In genomic region chr15:77276838-77277725, GRCm38 (mm10) we compare ENCODE assay signal across 10 mouse cellular contexts. TPM values are rescaled to one million over a fixed set of nuclear protein-coding genes. Genes with fewer than 3 reads are reported as not detected.
A peak's percentile ranks its signal among the peaks of the same experiment; 100 is the strongest.
DNase-seq lines count a peak whose midpoint lies in the region; ATAC-seq and TF ChIP-seq lines count a peak whose summit lies in the region.
"Had no signal": no experiment of that assay in that cellular context is flagged by ENCODE, and none has a peak within 500 bp of the region (broad histone marks: within the 10 kb centered on the region; RNA-seq: fewer than 3 reads in every experiment).

No protein-coding gene starts in this region.

- H3K27me3 ChIP-seq in heart, adult 2 months (ENCODE audit: control insufficient read depth, insufficient read depth, low read length) = no peaks in the 10 kb centered on the region
- H3K27me3 ChIP-seq in heart, embryonic 11.5 days (ENCODE audit: control insufficient read depth, insufficient read depth, low read length) = no peaks in the 10 kb centered on the region
- no peaks in the 10 kb centered on the region for H3K27me3 ChIP-seq in lung, embryonic 14.5 days (ENCODE audit: insufficient read depth, low read length)
- no peaks in the 10 kb centered on the region for H3K27me3 ChIP-seq in stomach, postnatal 0 days (ENCODE audit: control insufficient read depth, insufficient read depth, low read length)
- H3K27me3 ChIP-seq: limb, embryonic 12.5 days; stomach, embryonic 15.5 days had no signal

- no peak overlapping the region for H3K9ac ChIP-seq in heart, adult 2 months (ENCODE audit: low read depth, low read length)
- no peak overlapping the region for H3K9ac ChIP-seq in heart, embryonic 11.5 days (ENCODE audit: low read depth, low read length)
- H3K9ac ChIP-seq in lung, embryonic 14.5 days = no peak overlapping the region
- H3K9ac ChIP-seq in stomach, postnatal 0 days (ENCODE audit: low read length) = no peak overlapping the region
- H3K9ac ChIP-seq: limb, embryonic 12.5 days; stomach, embryonic 15.5 days had no signal

- ATAC-seq in heart, embryonic 11.5 days (replicated peaks; ENCODE audit: insufficient number of reproducible peaks, low FRiP score, low TSS enrichment) = no peak
- no peak for ATAC-seq in lung, embryonic 14.5 days (ENCODE audit: insufficient read depth)
- ATAC-seq in stomach, postnatal 0 days (ENCODE audit: low FRiP score, low TSS enrichment) = peak; percentile 77

- intact Hi-C loops in heart, adult 2 months (cut with DNase I) = loop anchor here (1.0 kb wide), 1 partner anchor 59 kb away; no protein-coding TSS in a partner anchor

- no peaks in the 10 kb centered on the region for H3K9me3 ChIP-seq in heart, embryonic 11.5 days (replicated peaks; ENCODE audit: control insufficient read depth, low read length)
- H3K9me3 ChIP-seq in lung, embryonic 14.5 days (ENCODE audit: low read depth, low read length) = no peaks in the 10 kb centered on the region
- no peaks in the 10 kb centered on the region for H3K9me3 ChIP-seq in stomach, postnatal 0 days (ENCODE audit: control insufficient read depth, low read length)
- H3K9me3 ChIP-seq: limb, embryonic 12.5 days; stomach, embryonic 15.5 days had no signal

- no peak for TF ChIP-seq EP300 in heart, adult 2 months (IDR thresholded peaks at IDR 0.05; ENCODE audit: insufficient read depth, low read depth, low read length)
- TF ChIP-seq EP300 in stomach, postnatal 0 days (optimal IDR thresholded peaks at IDR 0.05) = no peak

- no peak for TF ChIP-seq POLR2A in heart, adult 2 months (IDR thresholded peaks at IDR 0.05; ENCODE audit: insufficient read depth, low read depth, low read length)

- 0 out of 2 replicates have a peak overlapping the region, but pooled peaks have one; percentile 10 for H3K27ac ChIP-seq in heart, adult 2 months
- no peak overlapping the region for H3K27ac ChIP-seq in heart, embryonic 11.5 days (ENCODE audit: low read depth, low read length)
- H3K27ac ChIP-seq in lung, embryonic 14.5 days (ENCODE audit: low read depth) = no peak overlapping the region
- 0 out of 2 replicates have a peak overlapping the region, but pooled peaks have one; percentile 24 for H3K27ac ChIP-seq in stomach, postnatal 0 days (replicated peaks)
- H3K27ac ChIP-seq: stomach, embryonic 15.5 days had no signal

- no peak overlapping the region for H3K4me2 ChIP-seq in heart, embryonic 11.5 days
- no peak overlapping the region for H3K4me2 ChIP-seq in lung, embryonic 14.5 days
- H3K4me2 ChIP-seq in stomach, postnatal 0 days (replicated peaks; ENCODE audit: low read depth) = no peak overlapping the region
- H3K4me2 ChIP-seq: limb, embryonic 12.5 days; stomach, embryonic 15.5 days had no signal

- peaks cover 10% of the 10 kb centered on the region for H3K79me2 ChIP-seq in heart, adult 2 months (replicated peaks; ENCODE audit: control insufficient read depth, insufficient read depth, low read length)

- no peak for DNase-seq in heart, adult 2 months
- DNase-seq in lung, embryonic 14.5 days = peak; percentile 80
- DNase-seq in lung, postnatal 4 days = no peak
- peak; percentile 64 for DNase-seq in embryo, embryonic 11 days
- DNase-seq in stomach, postnatal 0 days (ENCODE audit: low spot score) = peak; percentile 35
- no peak for DNase-seq in thymus, postnatal 25 days
- no peak for DNase-seq in right cerebral cortex, postnatal 25 days

- WGBS in heart, adult 2 months = 36% methylated on average over 3 of the region's 3 CpGs
- 58% methylated on average over 3 of the region's 3 CpGs for WGBS in heart, embryonic 11.5 days (ENCODE audit: insufficient replicate concordance)
- 39% methylated on average over 3 of the region's 3 CpGs for WGBS in lung, embryonic 14.5 days
- 37% methylated on average over 3 of the region's 3 CpGs for WGBS in stomach, postnatal 0 days

- peaks cover 2% of the 10 kb centered on the region for H3K36me3 ChIP-seq in heart, adult 2 months (ENCODE audit: control insufficient read depth, insufficient read depth, low read length)
- H3K36me3 ChIP-seq in heart, embryonic 11.5 days (ENCODE audit: control insufficient read depth, insufficient read depth, low read length) = no peaks in the 10 kb centered on the region
- H3K36me3 ChIP-seq in lung, embryonic 14.5 days (ENCODE audit: insufficient read depth) = 0 out of 2 replicates have a peak, but pooled peaks cover 3% of the 10 kb centered on the region
- no peaks in the 10 kb centered on the region for H3K36me3 ChIP-seq in stomach, postnatal 0 days (ENCODE audit: control insufficient read depth, insufficient read depth, low read length)
- H3K36me3 ChIP-seq: limb, embryonic 12.5 days; stomach, embryonic 15.5 days had no signal

- peaks cover 9% of the 10 kb centered on the region for H3K4me1 ChIP-seq in heart, adult 2 months (ENCODE audit: control insufficient read depth, insufficient read depth, low read length)
- peaks cover 10% of the 10 kb centered on the region; the same call in 1 of the 2 replicates for H3K4me1 ChIP-seq in heart, embryonic 11.5 days (ENCODE audit: control insufficient read depth, insufficient read depth, low read length)
- H3K4me1 ChIP-seq in lung, embryonic 14.5 days (ENCODE audit: insufficient read depth) = no peaks in the 10 kb centered on the region
- H3K4me1 ChIP-seq in stomach, postnatal 0 days (replicated peaks; ENCODE audit: control insufficient read depth, insufficient read depth) = 0 out of 2 replicates have a peak, but pooled peaks cover 2% of the 10 kb centered on the region
- H3K4me1 ChIP-seq: stomach, embryonic 15.5 days had no signal

- TF ChIP-seq CTCF in heart, adult 2 months (IDR thresholded peaks at IDR 0.05) = peak; percentile 71
- TF ChIP-seq CTCF in lung, embryonic 14.5 days (IDR thresholded peaks at IDR 0.05; ENCODE audit: low read depth) = peak; percentile 66
- TF ChIP-seq CTCF in stomach, postnatal 0 days (IDR thresholded peaks at IDR 0.05; ENCODE audit: low read depth) = peak; percentile 85

- H3K4me3 ChIP-seq in heart, adult 2 months = no peak overlapping the region
- H3K4me3 ChIP-seq in heart, embryonic 11.5 days (ENCODE audit: low read depth, low read length) = no peak overlapping the region
- no peak overlapping the region for H3K4me3 ChIP-seq in lung, embryonic 14.5 days (ENCODE audit: low read depth, low read length)
- no peak overlapping the region for H3K4me3 ChIP-seq in stomach, postnatal 0 days (ENCODE audit: low read depth, low read length)
- H3K4me3 ChIP-seq: limb, embryonic 12.5 days; stomach, embryonic 15.5 days had no signal

RNA-seq across cellular contexts. Expression of gene Rbfox2, which starts 29.7 kb away (rescaled TPM):
- total RNA-seq in heart, adult 2 months (2021) = 100 to 1,000 TPM; 106 to 110 TPM
- 86.0 and 145 TPM in 2 replicates for polyA plus RNA-seq in heart, adult 2 months (2012; rRNA removed)
- polyA plus RNA-seq in heart, embryonic 11.5 days (2014; fragmentation: Nextera tagmentation; extraction: Ambion mirVana) = 81.1 and 81.5 TPM in 2 replicates
- polyA plus RNA-seq in lung, embryonic 14.5 days (2014; fragmentation: Nextera tagmentation; extraction: Ambion mirVana) = 51.9 and 55.8 TPM in 2 replicates
- polyA plus RNA-seq in stomach, postnatal 0 days (2015; fragmentation: Nextera tagmentation; extraction: Ambion mirVana) = 23.2 and 24.4 TPM in 2 replicates

Comparison
In these comparisons a context has a peak if more than half of its experiments do, and no peak if none do; other contexts are left out.
1. DNase-seq: peak in lung, embryonic 14.5 days (single experiment), embryo, embryonic 11 days (single experiment) and stomach, postnatal 0 days (single experiment); none in heart, adult 2 months (0 of 2), lung, postnatal 4 days (0 of 2), thymus, postnatal 25 days (single experiment) and right cerebral cortex, postnatal 25 days (single experiment).
2. H3K27ac ChIP-seq: peak in heart, adult 2 months (single experiment) and stomach, postnatal 0 days (single experiment); none in heart, embryonic 11.5 days (single experiment) and lung, embryonic 14.5 days (single experiment).
3. Peak in every context shown above with its lines, with median percentiles within 50 percentile points of each other: CTCF ChIP-seq.